Mouse (Mus musculus) bone marrow macrophage, adult 2 months (primary cell): ENCODE data around the gene Ppp1r3d. TPM values are rescaled to one million over a fixed set of nuclear protein-coding genes. Genes with fewer than 3 reads are reported as not detected.
A peak's percentile ranks its signal among the peaks of the same experiment; 100 is the strongest.

Experiments
- H3K27ac ChIP-seq: 2 replicates; pipeline ENCODE4 v1.5.1; 2012; ENCODE audit warnings: low read depth, low read length; ENCODE audit not compliant: insufficient read depth
- H3K4me1 ChIP-seq: 2 replicates; pipeline ENCODE4 v1.6.1; 2012; ENCODE audit warnings: low read length; ENCODE audit not compliant: control insufficient read depth, insufficient read depth
- H3K4me3 ChIP-seq: 2 replicates; pipeline ENCODE4 v1.5.1; 2012; ENCODE audit warnings: mild to moderate bottlenecking, low read length, moderate library complexity; ENCODE audit not compliant: insufficient read depth
- CTCF ChIP-seq: IDR thresholded peaks from 2 replicates; pipeline ENCODE4 v1.5.1; 2012; ENCODE audit warnings: low read depth, mild to moderate bottlenecking, low read length, moderate library complexity
- POLR2A ChIP-seq: IDR thresholded peaks from 2 replicates; pipeline ENCODE4 v1.6.1; 2012; ENCODE audit warnings: mild to moderate bottlenecking, low read depth, low read length, borderline replicate concordance
- polyA plus RNA-seq: library from polyadenylated mRNA; stranded (reverse); fragments of >200 nt; gene quantifications from 2 replicates; pipeline ENCODE4 v1.2.4, GENCODE M21; 2012; ENCODE audit not compliant: missing spikeins, insufficient read depth, insufficient read length

Gene Ppp1r3d
- polyA plus RNA-seq, 1 experiment, result 1.9 TPM

- Histone ChIP-seq H3K4me3 (no peak overlapping the region), H3K27ac (no peak overlapping the region), H3K4me1 (no peaks in the 10 kb centered on the region)
- TF ChIP-seq CTCF (no peak), POLR2A (no peak)
Measured at GRCm38 (mm10) chr2:178416970-178417369, 2.7 kb upstream of the Ppp1r3d start.

- TF ChIP-seq POLR2A (no peak), CTCF (no peak)
- no peaks in the 10 kb centered on the region for H3K4me1 ChIP-seq
- no peak overlapping the region for H3K4me3 ChIP-seq
- no peak overlapping the region for H3K27ac ChIP-seq
Measured at GRCm38 (mm10) chr2:178416427-178416826, 2.2 kb upstream of the Ppp1r3d start.

GRCm38 (mm10) chr2:178415150-178415448, 827 bp upstream of the Ppp1r3d start:
- TF ChIP-seq POLR2A (no peak), CTCF (no peak)
- Histone ChIP-seq H3K27ac (no peak overlapping the region), H3K4me3 (no peak overlapping the region), H3K4me1 (no peaks in the 10 kb centered on the region)

- Histone ChIP-seq H3K4me1 (no peaks in the 10 kb centered on the region), H3K27ac (no peak overlapping the region), H3K4me3 (peak overlapping the region; percentile 65)
- TF ChIP-seq CTCF (no peak), POLR2A (no peak)
Measured at GRCm38 (mm10) chr2:178413481-178414260, 601 bp downstream of the Ppp1r3d start.

GRCm38 (mm10) chr2:178413081-178413480, 1.2 kb downstream of the Ppp1r3d start:
- no peak overlapping the region for H3K27ac ChIP-seq
- no peaks in the 10 kb centered on the region for H3K4me1 ChIP-seq
- TF ChIP-seq CTCF (no peak), POLR2A (no peak)
- no peak overlapping the region for H3K4me3 ChIP-seq

- no peak overlapping the region for H3K4me3 ChIP-seq
- no peak overlapping the region for H3K27ac ChIP-seq
- H3K4me1 ChIP-seq, result no peaks in the 10 kb centered on the region
- TF ChIP-seq POLR2A (no peak), CTCF (no peak)
Measured at GRCm38 (mm10) chr2:178412598-178412997, 1.7 kb downstream of the Ppp1r3d start.

- Histone ChIP-seq H3K27ac (no peak overlapping the region), H3K4me1 (no peaks in the 10 kb centered on the region)
Measured at GRCm38 (mm10) chr2:178410286-178410685, 4.0 kb downstream of the Ppp1r3d start.

GRCm38 (mm10) chr2:178409024-178409423, 5.2 kb downstream of the Ppp1r3d start:
- no peak for TF ChIP-seq POLR2A
- no peak for TF ChIP-seq CTCF
- H3K4me3 ChIP-seq, result no peak overlapping the region
- H3K27ac ChIP-seq, result no peak overlapping the region

More at GRCm38 (mm10) chr2:178410286-178410685, 4.0 kb downstream of the Ppp1r3d start:
- no peak overlapping the region for H3K4me3 ChIP-seq
- TF ChIP-seq CTCF (no peak), POLR2A (no peak)

GRCm38 (mm10) chr2:178407053-178407815, 7.0 kb downstream of the Ppp1r3d start, which contains the start of gene Sycp2:
Sycp2 (minus strand) TSS chr2:178407685.
- Histone ChIP-seq H3K4me3 (no peak within 1 kb of the TSS), H3K27ac (no peak within 1 kb of the TSS), H3K4me1 (no peaks in the 10 kb centered on the region)
- TF ChIP-seq CTCF (no peak), POLR2A (no peak)

More at GRCm38 (mm10) chr2:178409024-178409423, 5.2 kb downstream of the Ppp1r3d start:
- no peaks in the 10 kb centered on the region for H3K4me1 ChIP-seq

Other genes starting within 250 kb of the Ppp1r3d start
- 0.21 TPM in 1 of 2 replicates, not detected in the other for gene Sycp2, start 6.8 kb downstream of the Ppp1r3d start, polyA plus RNA-seq
- gene Fam217b, start 52 bp upstream of the Ppp1r3d start, polyA plus RNA-seq, result 4.8 and 5.1 TPM in 2 replicates
- not detected in 2 replicates for gene Cdh26, start 16.1 kb upstream of the Ppp1r3d start, polyA plus RNA-seq